Mouse (Mus musculus) neural tube, embryonic 10.5 days (tissue): ENCODE measurements around the gene Col23a1.

Experiments used
- DNase-seq: peaks from one replicate; pipeline ENCODE4 v3.0.0-alpha.2; 2017; ENCODE audit warnings: low spot score; ENCODE audit errors: extremely low spot score

Gene Col23a1

GRCm38 (mm10) chr11:51482251-51482650 is 192.5 kb downstream of the Col23a1 start:
- no peak for DNase-seq

- peak; percentile 41 for DNase-seq
These were observed 195.4 kb downstream of the Col23a1 start for GRCm38 (mm10) chr11:51485051-51485521.

GRCm38 (mm10) chr11:51485775-51486464 is 196.2 kb downstream of the Col23a1 start:
- no peak for DNase-seq

GRCm38 (mm10) chr11:51488813-51489212 is 199.1 kb downstream of the Col23a1 start:
- peak; percentile 49 for DNase-seq

GRCm38 (mm10) chr11:51493421-51493820 is 203.7 kb downstream of the Col23a1 start:
- no peak for DNase-seq

GRCm38 (mm10) chr11:51494178-51494577 is 204.5 kb downstream of the Col23a1 start:
- no peak for DNase-seq

GRCm38 (mm10) chr11:51499776-51500175 is 210.1 kb downstream of the Col23a1 start:
- DNase-seq = peak; percentile 37

- DNase-seq = no peak
These were observed 212.7 kb downstream of the Col23a1 start for GRCm38 (mm10) chr11:51502431-51502851.

GRCm38 (mm10) chr11:51504946-51505345 is 215.2 kb downstream of the Col23a1 start:
- no peak for DNase-seq

GRCm38 (mm10) chr11:51508053-51508452 is 218.3 kb downstream of the Col23a1 start:
- DNase-seq = no peak

GRCm38 (mm10) chr11:51509211-51509610 is 219.5 kb downstream of the Col23a1 start:
- DNase-seq = no peak

- DNase-seq = no peak
These were observed 223.3 kb downstream of the Col23a1 start for GRCm38 (mm10) chr11:51513019-51513418.

GRCm38 (mm10) chr11:51515346-51515745 is 225.6 kb downstream of the Col23a1 start:
- no peak for DNase-seq

GRCm38 (mm10) chr11:51518100-51518499 is 228.4 kb downstream of the Col23a1 start:
- no peak for DNase-seq

- DNase-seq = no peak
These were observed 228.9 kb downstream of the Col23a1 start for GRCm38 (mm10) chr11:51518585-51518984.

GRCm38 (mm10) chr11:51521440-51521839 is 231.7 kb downstream of the Col23a1 start:
- no peak for DNase-seq

- no peak for DNase-seq
These were observed 233.5 kb downstream of the Col23a1 start for GRCm38 (mm10) chr11:51523215-51523614.

GRCm38 (mm10) chr11:51523625-51524024 is 233.9 kb downstream of the Col23a1 start:
- no peak for DNase-seq

- DNase-seq = no peak
These were observed 237.0 kb downstream of the Col23a1 start for GRCm38 (mm10) chr11:51526631-51527161.

- DNase-seq = peak; percentile 60
These were observed 243.4 kb downstream of the Col23a1 start for GRCm38 (mm10) chr11:51533128-51533533.

GRCm38 (mm10) chr11:51534314-51534713 is 244.6 kb downstream of the Col23a1 start:
- DNase-seq = no peak

GRCm38 (mm10) chr11:51538388-51538787 is 248.7 kb downstream of the Col23a1 start:
- DNase-seq = no peak
